13 mouse cellular contexts compared by ENCODE assay signal in the genomic region with DNA sequence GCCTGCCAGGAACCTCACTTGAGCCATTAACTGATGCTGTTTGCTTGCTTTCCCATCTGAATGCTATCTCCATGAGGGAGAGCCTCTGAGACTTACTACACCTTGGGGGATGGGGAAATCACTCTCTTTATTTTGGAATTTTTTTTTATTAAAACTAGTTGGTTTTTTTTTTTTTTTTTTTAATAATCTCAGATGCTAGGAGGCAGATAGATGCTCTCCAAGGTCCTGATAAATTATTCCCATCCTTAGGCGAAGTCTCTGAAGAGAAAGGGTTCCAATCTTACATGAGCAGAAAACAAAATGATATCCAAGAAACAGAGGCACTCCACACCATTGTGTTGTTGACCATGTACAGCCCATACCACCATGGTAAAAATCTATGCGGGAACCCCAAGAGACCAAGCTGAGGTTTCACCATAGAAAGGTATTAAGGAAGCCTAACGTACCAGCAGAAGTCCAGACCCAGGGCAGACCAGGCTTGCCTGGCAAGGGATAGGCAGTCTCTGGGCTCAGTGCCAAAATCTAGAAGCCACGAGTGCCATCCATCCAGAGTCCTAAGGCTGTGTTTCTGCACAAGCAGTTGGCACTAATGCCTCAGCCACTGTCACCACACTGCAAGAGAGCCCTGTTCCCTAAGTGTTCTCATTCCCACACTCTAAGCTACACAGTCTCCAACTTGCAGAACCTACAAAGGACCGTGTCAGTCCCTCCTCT.
DNase-seq lines count a peak whose midpoint lies in the region; ATAC-seq and TF ChIP-seq lines count a peak whose summit lies in the region.
"Had no signal": no experiment of that assay in that cellular context is flagged by ENCODE, and none has a peak within 500 bp of the region (broad histone marks: within the 10 kb centered on the region; RNA-seq: fewer than 3 reads in every experiment).

No protein-coding gene starts in this region.

- no peaks in the 10 kb centered on the region for H3K27me3 ChIP-seq in hindbrain, postnatal 0 days (ENCODE audit: insufficient read depth, low read length)
- H3K27me3 ChIP-seq in hindbrain, embryonic 12.5 days: no peaks in the 10 kb centered on the region
- H3K27me3 ChIP-seq: forebrain, embryonic 13.5 days; heart, embryonic 13.5 days; intestine, embryonic 15.5 days; neural tube, embryonic 15.5 days had no signal

- no peaks in the 10 kb centered on the region for H3K4me1 ChIP-seq in hindbrain, postnatal 0 days (ENCODE audit: insufficient read depth, low read length)
- H3K4me1 ChIP-seq in hindbrain, embryonic 12.5 days: peaks cover 4% of the 10 kb centered on the region; the same call in 1 of the 2 replicates
- H3K4me1 ChIP-seq: intestine, embryonic 15.5 days; neural tube, embryonic 15.5 days had no signal

- 62% methylated on average over 5 of the region's 5 CpGs for WGBS in hindbrain, postnatal 0 days
- 81% methylated on average over 5 of the region's 5 CpGs for WGBS in hindbrain, embryonic 12.5 days

- no peak overlapping the region for H3K27ac ChIP-seq in hindbrain, postnatal 0 days
- H3K27ac ChIP-seq in hindbrain, embryonic 12.5 days: no peak overlapping the region
- H3K27ac ChIP-seq: forebrain, embryonic 13.5 days; intestine, embryonic 15.5 days; liver, embryonic 14.5 days; midbrain, embryonic 10.5 days; neural tube, embryonic 15.5 days had no signal

- no peak for TF ChIP-seq CTCF in hindbrain, postnatal 0 days (IDR thresholded peaks at IDR 0.05; ENCODE audit: low read depth)

- peak; percentile 56 for DNase-seq in hindbrain, postnatal 0 days (ENCODE audit: low spot score)
- DNase-seq in right cerebral cortex, postnatal 10 days (ENCODE audit: low spot score in 2 of 2): peak; percentile 39 to 43
- no peak for DNase-seq in right cerebral cortex, adult 18-20 months
- peak; percentile 11 for DNase-seq in cerebellum, adult 9-10 months
- no peak for DNase-seq in ovary, postnatal 14 days (ENCODE audit: low spot score)
- DNase-seq in spleen, postnatal 10 days (ENCODE audit: low spot score in 2 of 2): no peak

- no peak for ATAC-seq in hindbrain, postnatal 0 days
- ATAC-seq in hindbrain, embryonic 12.5 days (ENCODE audit: low FRiP score): no peak
- ATAC-seq: forebrain, embryonic 13.5 days; intestine, embryonic 15.5 days had no signal

- H3K9ac ChIP-seq in hindbrain, postnatal 0 days (replicated peaks; ENCODE audit: low read length): no peak overlapping the region
- H3K9ac ChIP-seq in hindbrain, embryonic 12.5 days: no peak overlapping the region
- H3K9ac ChIP-seq: forebrain, embryonic 13.5 days; heart, embryonic 13.5 days; intestine, embryonic 15.5 days; liver, embryonic 14.5 days; neural tube, embryonic 15.5 days had no signal

- no peaks in the 10 kb centered on the region for H3K36me3 ChIP-seq in hindbrain, postnatal 0 days (ENCODE audit: insufficient read depth, low read length)
- H3K36me3 ChIP-seq in hindbrain, embryonic 12.5 days: no peaks in the 10 kb centered on the region
- H3K36me3 ChIP-seq: heart, embryonic 13.5 days; intestine, embryonic 15.5 days; midbrain, embryonic 10.5 days; neural tube, embryonic 15.5 days had no signal

- no peak overlapping the region for H3K4me2 ChIP-seq in hindbrain, postnatal 0 days (ENCODE audit: low read depth, low read length)
- no peak overlapping the region for H3K4me2 ChIP-seq in hindbrain, embryonic 12.5 days (replicated peaks)
- H3K4me2 ChIP-seq: forebrain, embryonic 13.5 days; heart, embryonic 13.5 days; intestine, embryonic 15.5 days; neural tube, embryonic 15.5 days had no signal

- no peak overlapping the region for H3K4me3 ChIP-seq in hindbrain, postnatal 0 days (ENCODE audit: low read length)
- H3K4me3 ChIP-seq in hindbrain, embryonic 12.5 days: no peak overlapping the region
- H3K4me3 ChIP-seq: forebrain, embryonic 13.5 days; heart, embryonic 13.5 days; intestine, embryonic 15.5 days; midbrain, embryonic 10.5 days; neural tube, embryonic 15.5 days had no signal

- no peaks in the 10 kb centered on the region for H3K9me3 ChIP-seq in hindbrain, postnatal 0 days (ENCODE audit: low read length)
- H3K9me3 ChIP-seq in hindbrain, embryonic 12.5 days (replicated peaks): no peaks in the 10 kb centered on the region
- H3K9me3 ChIP-seq: forebrain, embryonic 13.5 days; heart, embryonic 13.5 days; intestine, embryonic 15.5 days; midbrain, embryonic 10.5 days; neural tube, embryonic 15.5 days had no signal

Comparison
In these comparisons a context has a peak if more than half of its experiments do, and no peak if none do; other contexts are left out.
1. DNase-seq: peak in hindbrain, postnatal 0 days (single experiment), right cerebral cortex, postnatal 10 days (2 of 2) and cerebellum, adult 9-10 months (single experiment); none in right cerebral cortex, adult 18-20 months (single experiment), ovary, postnatal 14 days (single experiment) and spleen, postnatal 10 days (0 of 2).